Mouse (Mus musculus) neutrophil, adult 65 days (primary cell): ENCODE measurements around the gene Mtor. TPM values are rescaled to one million over a fixed set of nuclear protein-coding genes. Genes with fewer than 3 reads are reported as not detected.

Source experiments
- total RNA-seq: library from RNA; stranded (reverse); gene quantifications from 2 replicates; pipeline ENCODE4 v1.2.4, GENCODE M21; 2023

The Mtor gene
- total RNA-seq, result 26.4 and 29.2 TPM in 2 replicates

DNA sequence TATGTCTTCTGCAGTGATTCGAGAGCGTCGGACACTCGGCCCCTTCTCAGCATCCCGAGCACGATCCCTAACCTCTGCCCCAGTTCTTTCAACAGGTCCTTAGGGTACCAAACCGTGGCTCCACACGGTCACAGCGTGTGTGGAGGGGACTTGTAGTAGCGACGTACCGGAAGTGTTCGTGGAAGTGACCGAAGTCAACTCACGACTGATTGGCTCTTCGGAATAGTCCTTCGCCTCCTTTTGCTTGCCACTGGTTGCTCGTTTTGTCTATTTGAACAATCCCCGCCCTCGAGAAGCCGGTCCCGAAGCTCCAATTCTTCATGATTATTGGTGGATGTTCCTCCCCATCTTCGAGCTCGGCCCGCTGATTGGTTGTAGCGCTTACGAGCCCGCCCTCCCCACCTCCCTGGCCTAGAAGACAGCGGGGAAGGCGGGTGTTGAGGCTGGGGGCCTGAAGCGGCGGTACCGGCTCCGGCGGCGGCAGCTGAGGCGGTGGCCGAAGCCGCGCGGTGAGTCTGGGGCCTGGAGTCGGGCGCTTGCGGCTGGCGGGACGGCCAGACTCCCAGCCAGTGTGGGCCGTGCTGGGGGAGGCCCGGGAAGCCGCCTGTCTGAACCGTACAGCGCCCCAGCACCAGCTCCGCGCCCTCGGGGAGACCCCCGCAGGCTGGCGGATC lies at the start of gene Mtor:
Gene Mtor, plus strand, starts transcription at position 433 of the 674 bp plus-strand sequence.

DNA sequence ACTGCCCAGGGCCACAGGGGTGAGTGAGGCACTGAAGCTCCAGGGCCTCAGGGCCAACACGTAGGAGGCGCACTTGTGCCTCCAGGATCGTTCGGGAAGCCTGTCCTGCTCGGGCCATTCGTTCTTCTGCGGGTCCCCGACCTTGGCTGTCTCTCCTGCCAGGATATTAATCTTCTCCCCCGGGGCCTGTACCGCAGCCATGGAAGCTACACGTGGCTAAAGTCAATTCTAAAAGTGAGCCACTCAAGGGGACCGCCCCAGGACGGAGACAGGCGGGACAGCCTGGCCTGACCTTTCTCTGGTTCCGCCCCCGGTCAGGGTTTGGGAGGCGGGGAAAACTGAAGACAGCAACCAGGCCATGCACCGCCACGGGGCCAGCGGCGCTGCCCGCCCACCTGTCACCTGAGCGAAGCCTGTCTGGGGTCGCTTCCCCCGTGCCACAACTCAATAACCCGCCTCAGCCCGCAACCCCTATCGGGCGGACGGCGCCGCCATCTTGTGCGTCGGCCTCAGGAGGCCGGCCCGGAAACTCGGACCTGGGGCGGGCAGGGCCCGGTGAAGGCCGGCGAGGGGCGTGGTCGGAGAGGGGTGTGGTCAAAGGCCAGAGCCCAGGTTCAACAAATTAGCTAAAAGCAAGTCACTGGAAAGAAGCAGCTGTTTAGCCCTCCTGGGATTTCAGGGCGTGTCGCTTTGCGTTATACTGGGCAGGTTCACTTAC lies 4.0 kb upstream of the Mtor start, which contains the start of gene Ubiad1:
Gene Ubiad1, minus strand, starts transcription at position 522 of the 718 bp plus-strand sequence.

DNA sequence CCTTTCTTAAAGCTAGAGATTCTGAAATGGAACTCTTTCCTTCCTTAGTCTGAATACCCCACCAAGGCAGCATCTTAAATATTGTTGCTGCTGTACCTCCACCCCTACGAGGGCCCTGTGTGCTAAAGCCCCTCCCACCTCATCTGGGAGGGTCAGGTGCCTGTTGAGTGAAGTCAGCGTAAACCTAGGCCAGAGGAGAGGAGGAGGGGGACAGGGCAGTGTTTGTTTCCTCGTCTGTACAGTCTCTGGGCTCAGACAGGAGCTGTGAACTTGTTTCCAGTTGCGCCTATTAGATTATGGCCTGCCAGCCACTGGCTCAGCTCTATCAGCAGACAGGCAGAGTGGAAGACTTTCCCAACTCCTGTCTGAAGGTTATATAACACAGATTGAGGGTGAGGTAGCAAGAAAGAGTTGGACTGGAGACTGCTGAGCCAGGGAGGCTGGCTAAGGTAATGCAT lies 52.0 kb downstream of the Mtor start, which contains the start of gene Angptl7:
Gene Angptl7, minus strand, starts transcription at position 51 of the 458 bp plus-strand sequence.

DNA sequence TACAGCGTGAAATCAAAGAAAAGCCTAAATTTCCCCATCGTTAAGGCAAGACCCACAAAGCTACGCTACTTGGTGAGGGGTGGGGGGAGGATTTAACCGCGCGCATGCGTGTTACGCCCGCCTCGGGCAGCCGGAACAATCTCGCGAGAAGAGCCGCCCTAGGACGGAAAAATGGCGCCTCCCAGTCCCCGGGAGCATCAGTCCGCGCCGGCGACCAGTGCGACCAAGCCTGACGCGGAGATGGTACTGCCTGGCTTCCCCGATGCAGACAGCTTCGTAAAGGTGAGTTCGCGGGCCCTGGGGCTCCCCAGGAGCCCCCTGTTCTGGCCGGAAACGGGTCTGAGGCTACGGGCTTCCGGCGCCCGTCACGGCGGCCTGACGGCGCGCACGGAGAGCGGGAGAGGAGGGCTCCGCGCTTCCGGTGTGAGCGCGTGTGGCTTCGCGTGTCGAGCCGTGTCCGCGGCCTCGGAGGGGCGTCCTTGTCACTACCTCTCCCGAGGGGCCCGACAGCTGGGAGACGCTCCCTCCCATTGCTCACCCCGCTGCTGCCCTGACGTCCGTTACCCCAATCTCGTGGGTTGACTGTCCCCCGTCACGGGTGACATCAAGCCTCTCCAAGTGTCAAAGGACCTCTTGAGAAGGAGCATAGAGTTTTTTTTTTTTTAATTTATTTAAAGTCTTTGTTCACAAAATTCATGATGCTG lies 110.0 kb downstream of the Mtor start, which contains the start of gene Exosc10:
Gene Exosc10, plus strand, starts transcription at position 133 of the 704 bp plus-strand sequence.

GRCm38 (mm10) chr4:148591171-148591630 lies 142.8 kb downstream of the Mtor start, which contains the start of gene Srm:
Srm (plus strand) TSS chr4:148591503.

DNA sequence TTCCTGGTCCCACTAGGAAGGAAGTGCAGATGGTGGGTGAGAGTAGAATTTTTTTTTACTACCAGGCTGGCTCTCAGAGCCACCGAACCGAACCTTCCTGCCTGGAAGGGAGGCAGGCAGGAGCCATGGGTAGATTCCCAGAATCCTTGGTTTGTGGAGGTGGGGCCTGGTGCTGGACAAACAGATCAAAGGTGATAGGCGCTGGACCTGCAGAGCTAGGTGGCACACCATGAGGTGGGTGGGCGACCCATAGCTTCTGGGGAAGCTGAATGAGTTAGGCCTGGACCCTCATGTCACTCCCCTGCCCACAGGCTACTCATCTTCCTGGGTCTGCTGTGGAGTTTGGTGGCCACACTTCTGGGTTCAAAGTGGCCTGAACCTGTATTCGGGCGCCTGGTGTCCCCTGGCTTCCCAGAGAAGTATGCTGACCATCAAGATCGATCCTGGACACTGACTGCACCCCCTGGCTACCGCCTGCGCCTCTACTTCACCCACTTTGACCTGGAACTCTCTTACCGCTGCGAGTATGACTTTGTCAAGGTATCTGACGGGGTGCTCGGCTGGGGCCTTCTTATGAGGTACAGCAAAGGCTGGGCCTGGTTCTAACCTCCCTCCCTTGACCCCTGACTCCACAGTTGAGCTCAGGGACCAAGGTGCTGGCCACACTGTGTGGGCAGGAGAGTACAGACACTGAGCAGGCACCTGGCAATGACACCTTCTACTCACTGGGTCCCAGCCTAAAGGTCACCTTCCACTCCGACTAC lies 154.1 kb downstream of the Mtor start, which contains the start of gene Masp2:
Gene Masp2, plus strand, starts transcription at position 198 of the 764 bp plus-strand sequence.

Other genes starting within 250 kb of the Mtor start
- gene Disp3, start 160.6 kb upstream of the Mtor start, total RNA-seq, result not detected in 2 replicates
- gene Ubiad1, start 3.8 kb upstream of the Mtor start, total RNA-seq, result 4.2 and 5.5 TPM in 2 replicates
- not detected in 2 replicates for gene Angptl7, start 51.8 kb downstream of the Mtor start, total RNA-seq
- 44.6 and 47.8 TPM in 2 replicates for gene Exosc10, start 109.8 kb downstream of the Mtor start, total RNA-seq
- 8.0 and 9.9 TPM in 2 replicates for gene Srm, start 142.9 kb downstream of the Mtor start, total RNA-seq
- gene Masp2, start 153.9 kb downstream of the Mtor start, total RNA-seq, result 0.25 TPM in 1 of 2 replicates, not detected in the other
- 187 TPM in 2 replicates for gene Tardbp, start 178.4 kb downstream of the Mtor start, total RNA-seq
- gene Gm572, start 194.7 kb downstream of the Mtor start, total RNA-seq, result not detected in 2 replicates